Mouse (Mus musculus): Measurements from ENCODE around the gene Olfr564.

DNA sequence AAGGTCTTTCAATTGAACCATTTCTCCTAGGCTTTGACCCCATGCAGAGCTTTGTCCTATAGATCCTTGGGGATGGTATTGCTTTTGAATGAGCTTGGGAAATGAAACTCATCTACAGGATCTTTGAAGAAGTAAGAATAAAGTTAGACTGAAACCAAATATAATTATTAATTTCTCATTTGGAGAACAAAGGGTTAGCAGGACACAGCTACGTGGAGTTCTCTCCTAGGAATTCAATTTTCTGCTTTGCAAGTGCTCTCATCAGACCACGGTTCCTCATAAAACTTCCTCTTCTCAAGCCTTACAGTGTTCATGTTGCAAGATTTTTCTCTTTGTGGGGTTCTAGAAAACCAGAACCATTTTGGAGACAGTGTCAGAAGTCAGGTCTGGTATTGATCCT is 32.4 kb upstream of the Olfr564 start, which contains the start of gene Olfr561:
- TF ChIP-seq POLR2A (IDR thresholded peaks at IDR 0.05; ENCODE audit: low read depth, low read length) (no peak), CTCF (IDR thresholded peaks at IDR 0.05; ENCODE audit: extremely low read depth, insufficient read depth, insufficient read length, insufficient replicate concordance) (no peak)

All from spleen, adult 2 months (tissue).